Comparison of ENCODE assay signal across 8 mouse cellular contexts in genomic region chr14:36919146-36919545, GRCm38 (mm10). TPM values are rescaled to one million over a fixed set of nuclear protein-coding genes. Genes with fewer than 3 reads are reported as not detected.
DNase-seq lines count a peak whose midpoint lies in the region; ATAC-seq and TF ChIP-seq lines count a peak whose summit lies in the region.

No protein-coding gene starts in this region.

- no peak for TF ChIP-seq CTCF in intestine, postnatal 0 days (IDR thresholded peaks at IDR 0.05; ENCODE audit: low read depth)

- no peaks in the 10 kb centered on the region for H3K27me3 ChIP-seq in intestine, postnatal 0 days (replicated peaks; ENCODE audit: control insufficient read depth, insufficient read depth, low read length)
- no peaks in the 10 kb centered on the region for H3K27me3 ChIP-seq in midbrain, embryonic 14.5 days (ENCODE audit: control insufficient read depth, insufficient read depth, low read length)

- intact Hi-C loops in gastrocnemius, postnatal 36 days (cut with DNase I), result no loop called here
- intact Hi-C loops in left cerebral cortex, postnatal 10 days (cut with DNase I), result no loop called here

- H3K4me1 ChIP-seq in intestine, postnatal 0 days (replicated peaks; ENCODE audit: control insufficient read depth, insufficient read depth, low read length), result 0 out of 2 replicates have a peak, but pooled peaks cover 7% of the 10 kb centered on the region
- H3K4me1 ChIP-seq in midbrain, embryonic 14.5 days (ENCODE audit: control insufficient read depth, insufficient read depth, low read length), result no peaks in the 10 kb centered on the region

- peak; percentile 73 for ATAC-seq in intestine, postnatal 0 days
- no peak for ATAC-seq in midbrain, embryonic 14.5 days (ENCODE audit: low FRiP score, low TSS enrichment)
- no peak for ATAC-seq in inflammation-experienced regulatory T-cells, adult 6 months

- H3K27ac ChIP-seq in intestine, postnatal 0 days (ENCODE audit: low read depth, low read length), result peak overlapping the region; percentile 92
- H3K27ac ChIP-seq in midbrain, embryonic 14.5 days (replicated peaks; ENCODE audit: low read depth, low read length), result peak overlapping the region; percentile 60

- peak overlapping the region; percentile 62 for H3K4me2 ChIP-seq in intestine, postnatal 0 days (replicated peaks; ENCODE audit: low read depth)
- H3K4me2 ChIP-seq in midbrain, embryonic 14.5 days (ENCODE audit: low read length), result no peak overlapping the region

- H3K36me3 ChIP-seq in intestine, postnatal 0 days (ENCODE audit: control insufficient read depth, insufficient read depth), result peaks cover 5% of the 10 kb centered on the region; the same call in 1 of the 2 replicates
- peaks cover 24% of the 10 kb centered on the region; the same call in 1 of the 2 replicates for H3K36me3 ChIP-seq in midbrain, embryonic 14.5 days (ENCODE audit: control insufficient read depth, insufficient read depth, low read length)

- WGBS in intestine, postnatal 0 days, result 10% methylated on average over 13 of the region's 13 CpGs
- WGBS in midbrain, embryonic 14.5 days, result 63% methylated on average over 13 of the region's 13 CpGs

- H3K4me3 ChIP-seq in intestine, postnatal 0 days (ENCODE audit: low read depth, low read length), result peak overlapping the region; percentile 40
- H3K4me3 ChIP-seq in midbrain, embryonic 14.5 days (replicated peaks; ENCODE audit: low read depth, low read length), result no peak overlapping the region

- peak overlapping the region; percentile 59 for H3K9ac ChIP-seq in intestine, postnatal 0 days (ENCODE audit: low read depth, low read length)
- no peak overlapping the region for H3K9ac ChIP-seq in midbrain, embryonic 14.5 days (replicated peaks; ENCODE audit: low read length)

- peak; percentile 39 for DNase-seq in adrenal gland, adult 8-10 months
- peak; percentile 11 for DNase-seq in embryo, embryonic 11.5 days (ENCODE audit: low read depth, low spot score)
- peak; percentile 77 to 81 for DNase-seq in gastrocnemius, postnatal 36 days
- DNase-seq in left cerebral cortex, postnatal 10 days (ENCODE audit: extremely low spot score in 1 of 2, low spot score in 2 of 2), result peak; percentile 67 to 88
- DNase-seq in midbrain, embryonic 14.5 days, result peak; percentile 47
- peak; percentile 66 for DNase-seq in testis, postnatal 14 days (ENCODE audit: low spot score)

- H3K9me3 ChIP-seq in intestine, postnatal 0 days (ENCODE audit: control insufficient read depth), result no peaks in the 10 kb centered on the region
- H3K9me3 ChIP-seq in midbrain, embryonic 14.5 days (ENCODE audit: control insufficient read depth, low read length), result no peaks in the 10 kb centered on the region

RNA-seq across cellular contexts. Expression of gene Ccser2, which starts 49.4 kb away (rescaled TPM):
- 10 to 100 TPM; 31.2 to 48.5 (median 38.6) TPM for total RNA-seq in adrenal gland, adult 8-10 months (2022)
- total RNA-seq in gastrocnemius, postnatal 36 days (2021), result 10 to 100 TPM; 61.2 to 63.1 TPM
- 81.8 and 81.9 TPM in 2 replicates for polyA plus RNA-seq in intestine, postnatal 0 days (2015; fragmentation: Nextera tagmentation; extraction: Ambion mirVana)
- total RNA-seq in left cerebral cortex, postnatal 10 days (2021), result 100 to 1,000 TPM in 1 of 2 experiments, 10 to 100 TPM in 1; 97.2 to 106 TPM
- polyA plus RNA-seq in midbrain, embryonic 14.5 days (2014; fragmentation: Nextera tagmentation; extraction: Ambion mirVana), result 68.9 and 85.1 TPM in 2 replicates
- polyA plus RNA-seq in inflammation-experienced regulatory T-cells, adult 6 months (2017; shearing (Covaris generic)), result 10 to 100 TPM; 19.7 to 22.5 (median 20.2) TPM

Comparison
In these comparisons a context has a peak if more than half of its experiments do, and no peak if none do; other contexts are left out.
1. DNase-seq: peak in every context shown above with its lines; median percentile 79 in gastrocnemius, postnatal 36 days; 78 in left cerebral cortex, postnatal 10 days; 66 in testis, postnatal 14 days; 47 in midbrain, embryonic 14.5 days; 39 in adrenal gland, adult 8-10 months; 11 in embryo, embryonic 11.5 days.